Mouse (Mus musculus): Measurements from ENCODE around the gene Osbp2. TPM values are rescaled to one million over a fixed set of nuclear protein-coding genes. Genes with fewer than 3 reads are reported as not detected.

The Osbp2 gene
- polyA plus RNA-seq, 1 experiment = 3.3 TPM

DNA sequence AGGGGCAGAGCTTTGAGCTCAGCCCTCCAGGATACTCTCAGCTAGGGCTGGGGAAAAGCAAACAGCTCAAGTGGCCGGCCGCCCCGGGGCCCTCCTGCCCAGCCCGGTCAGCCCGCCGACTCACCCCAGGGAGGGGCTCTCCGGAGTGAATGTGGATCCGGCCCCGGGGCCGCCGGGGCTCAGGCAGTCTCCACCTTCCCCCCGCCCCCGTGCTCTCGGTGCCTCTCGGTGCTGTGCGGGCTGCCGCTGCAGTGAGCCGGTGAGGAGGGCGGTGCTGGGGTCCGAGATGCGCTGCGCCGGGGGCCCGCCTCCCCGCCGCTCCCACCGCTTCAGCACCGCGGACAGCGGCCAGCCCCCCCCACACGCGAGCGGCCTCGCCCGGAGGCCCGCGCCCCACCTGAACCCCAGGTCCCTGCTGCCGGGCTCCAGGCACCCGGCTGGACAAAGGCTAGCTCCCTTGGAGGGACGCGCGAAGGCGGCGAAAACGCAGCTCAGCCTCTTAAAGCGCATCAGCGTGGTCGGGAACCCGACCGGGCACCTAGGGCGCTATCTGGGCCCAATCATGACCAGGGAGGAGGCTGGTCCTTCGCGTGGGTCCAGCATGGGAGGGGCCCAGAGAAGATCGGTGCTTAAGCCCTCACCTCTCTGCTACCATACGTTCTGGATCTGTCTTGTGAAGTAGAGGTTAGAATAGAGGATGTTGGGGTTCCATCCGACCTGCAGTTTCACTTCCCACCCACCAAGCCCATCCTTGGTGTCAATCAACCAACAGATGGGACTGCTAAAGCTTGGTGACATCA lies 89.0 kb downstream of the Osbp2 start:
- 4% methylated on average over 55 of the region's 56 CpGs for WGBS
- no peak for TF ChIP-seq POLR2A (IDR thresholded peaks at IDR 0.05; ENCODE audit: low read depth, low read length)
- no peak for TF ChIP-seq CTCF (conservative IDR thresholded peaks at IDR 0.05; ENCODE audit: insufficient read depth, insufficient read length, low read depth, low read length)

DNA sequence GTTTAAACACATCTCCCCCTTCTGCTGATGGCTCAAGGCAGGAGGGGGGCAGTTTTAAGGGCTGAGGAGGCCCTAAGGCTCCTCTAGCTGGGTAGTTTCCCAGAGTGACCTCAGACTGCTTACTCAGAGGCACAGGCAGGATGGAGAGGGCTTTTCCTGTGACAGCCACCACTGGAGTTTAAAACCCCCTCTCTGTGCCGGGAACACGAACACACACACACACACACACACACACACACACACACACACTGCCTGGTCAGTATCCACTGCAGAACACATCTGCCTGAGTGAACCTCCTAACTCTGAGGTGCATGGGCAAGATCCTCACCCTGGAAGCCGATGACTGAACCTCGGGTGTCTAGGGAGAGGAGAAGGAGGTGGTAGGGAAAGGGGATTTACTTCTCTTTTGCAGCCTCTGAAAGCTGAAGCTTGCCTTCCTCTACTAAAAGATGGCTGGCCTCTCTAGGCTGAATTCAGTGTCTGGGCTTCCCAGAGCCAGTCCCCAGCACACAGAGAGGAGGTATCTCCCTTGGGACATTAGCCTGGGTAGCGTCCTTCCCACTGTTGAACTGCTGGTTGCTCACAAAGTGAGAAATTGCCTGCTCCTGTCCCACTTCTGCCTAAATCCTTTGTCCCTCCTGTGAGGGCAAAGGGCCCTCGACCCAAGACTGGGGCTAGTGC lies 89.8 kb downstream of the Osbp2 start:
- TF ChIP-seq POLR2A (IDR thresholded peaks at IDR 0.05; ENCODE audit: low read depth, low read length) (no peak), CTCF (conservative IDR thresholded peaks at IDR 0.05; ENCODE audit: insufficient read depth, insufficient read length, low read depth, low read length) (no peak)
- Histone ChIP-seq H3K27ac (ENCODE audit: insufficient read depth, low read depth, low read length) (no peak overlapping the region), H3K4me1 (ENCODE audit: control insufficient read depth, insufficient read depth, low read length) (no peaks in the 10 kb centered on the region), H3K27me3 (replicated peaks; ENCODE audit: control insufficient read depth, insufficient read depth, low read length) (no peaks in the 10 kb centered on the region; the same call in 1 of the 2 replicates), H3K4me3 (ENCODE audit: insufficient read depth, low read depth, low read length) (no peak overlapping the region), H3K36me3 (ENCODE audit: control insufficient read depth, insufficient read depth, low read length) (no peaks in the 10 kb centered on the region)
- DNase-seq = no peak
- WGBS = 35% methylated on average over 6 of the region's 6 CpGs

More for the DNA sequence above, 89.0 kb downstream of the Osbp2 start:
- H3K36me3 ChIP-seq (ENCODE audit: control insufficient read depth, insufficient read depth, low read length) = no peaks in the 10 kb centered on the region
- no peak for DNase-seq
- H3K27me3 ChIP-seq (replicated peaks; ENCODE audit: control insufficient read depth, insufficient read depth, low read length) = no peaks in the 10 kb centered on the region; the same call in 1 of the 2 replicates
- no peak overlapping the region for H3K27ac ChIP-seq (ENCODE audit: insufficient read depth, low read depth, low read length)
- no peak overlapping the region for H3K4me3 ChIP-seq (ENCODE audit: insufficient read depth, low read depth, low read length)
- H3K4me1 ChIP-seq (ENCODE audit: control insufficient read depth, insufficient read depth, low read length) = no peaks in the 10 kb centered on the region

DNA sequence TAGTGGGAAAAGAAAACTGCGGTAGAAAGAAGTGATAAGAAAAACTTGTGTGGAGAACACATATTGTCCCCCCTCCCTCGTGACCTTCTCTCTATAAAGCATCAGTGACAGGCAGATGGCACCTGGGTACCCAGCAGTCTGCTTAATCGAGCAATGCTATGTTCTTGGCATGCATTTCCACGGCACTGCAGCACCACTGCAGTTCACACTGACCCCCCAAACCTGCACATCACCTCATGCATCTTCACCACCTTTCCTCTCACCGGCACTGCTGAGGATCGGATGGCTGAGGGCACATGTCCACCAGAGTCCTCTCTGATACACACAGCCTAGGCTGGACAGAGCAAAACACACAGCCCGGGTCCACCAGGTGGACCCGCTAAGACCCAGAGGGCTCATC lies 90.6 kb downstream of the Osbp2 start:
- no peak overlapping the region for H3K27ac ChIP-seq (ENCODE audit: insufficient read depth, low read depth, low read length)
- no peaks in the 10 kb centered on the region; the same call in 1 of the 2 replicates for H3K27me3 ChIP-seq (replicated peaks; ENCODE audit: control insufficient read depth, insufficient read depth, low read length)
- DNase-seq = no peak
- no peak overlapping the region for H3K4me3 ChIP-seq (ENCODE audit: insufficient read depth, low read depth, low read length)
- no peaks in the 10 kb centered on the region for H3K36me3 ChIP-seq (ENCODE audit: control insufficient read depth, insufficient read depth, low read length)
- 83% methylated on average over 8 of the region's 8 CpGs for WGBS
- no peaks in the 10 kb centered on the region for H3K4me1 ChIP-seq (ENCODE audit: control insufficient read depth, insufficient read depth, low read length)
- TF ChIP-seq CTCF (conservative IDR thresholded peaks at IDR 0.05; ENCODE audit: insufficient read depth, insufficient read length, low read depth, low read length) = no peak
- TF ChIP-seq POLR2A (IDR thresholded peaks at IDR 0.05; ENCODE audit: low read depth, low read length) = no peak

DNA sequence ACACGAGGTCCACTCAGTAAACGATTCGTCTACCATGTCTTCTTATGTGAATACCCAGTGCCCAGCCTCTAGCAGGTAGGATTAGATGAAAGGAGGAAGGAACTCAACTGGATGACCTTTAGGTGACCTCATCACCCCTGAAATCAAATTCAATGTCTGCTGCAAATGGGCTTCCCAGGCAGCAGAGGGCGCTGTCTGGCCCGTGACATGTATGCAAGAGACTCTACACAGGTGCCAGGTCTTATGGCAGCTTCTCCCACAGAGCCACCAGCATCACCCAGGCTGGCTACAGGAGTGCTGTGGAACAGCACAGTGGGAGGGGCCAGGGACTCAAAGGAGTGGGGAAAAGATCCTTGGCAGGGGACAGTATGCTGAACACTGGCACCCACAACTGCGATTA lies 92.4 kb downstream of the Osbp2 start:
- DNase-seq = no peak
- no peak overlapping the region for H3K27ac ChIP-seq (ENCODE audit: insufficient read depth, low read depth, low read length)
- WGBS = 50% methylated on average over 6 of the region's 6 CpGs
- no peaks in the 10 kb centered on the region for H3K36me3 ChIP-seq (ENCODE audit: control insufficient read depth, insufficient read depth, low read length)
- H3K27me3 ChIP-seq (replicated peaks; ENCODE audit: control insufficient read depth, insufficient read depth, low read length) = no peaks in the 10 kb centered on the region; the same call in 1 of the 2 replicates
- no peak overlapping the region for H3K4me3 ChIP-seq (ENCODE audit: insufficient read depth, low read depth, low read length)
- H3K4me1 ChIP-seq (ENCODE audit: control insufficient read depth, insufficient read depth, low read length) = no peaks in the 10 kb centered on the region
- TF ChIP-seq CTCF (conservative IDR thresholded peaks at IDR 0.05; ENCODE audit: insufficient read depth, insufficient read length, low read depth, low read length) (peak; percentile 46), POLR2A (IDR thresholded peaks at IDR 0.05; ENCODE audit: low read depth, low read length) (no peak)

- no peaks in the 10 kb centered on the region for H3K36me3 ChIP-seq (ENCODE audit: control insufficient read depth, insufficient read depth, low read length)
- WGBS = 84% methylated on average over 5 of the region's 5 CpGs
- H3K4me1 ChIP-seq (ENCODE audit: control insufficient read depth, insufficient read depth, low read length) = no peaks in the 10 kb centered on the region
- H3K27me3 ChIP-seq (replicated peaks; ENCODE audit: control insufficient read depth, insufficient read depth, low read length) = no peaks in the 10 kb centered on the region
- no peak for TF ChIP-seq POLR2A (IDR thresholded peaks at IDR 0.05; ENCODE audit: low read depth, low read length)
- TF ChIP-seq CTCF (conservative IDR thresholded peaks at IDR 0.05; ENCODE audit: insufficient read depth, insufficient read length, low read depth, low read length) = no peak
- no peak overlapping the region for H3K27ac ChIP-seq (ENCODE audit: insufficient read depth, low read depth, low read length)
- no peak for DNase-seq
- H3K4me3 ChIP-seq (ENCODE audit: insufficient read depth, low read depth, low read length) = no peak overlapping the region
These were observed 95.9 kb downstream of the Osbp2 start for GRCm38 (mm10) chr11:3767830-3768229.

- no peak for DNase-seq
- no peak overlapping the region for H3K27ac ChIP-seq (ENCODE audit: insufficient read depth, low read depth, low read length)
- no peaks in the 10 kb centered on the region for H3K27me3 ChIP-seq (replicated peaks; ENCODE audit: control insufficient read depth, insufficient read depth, low read length)
- WGBS = 86% methylated on average over 8 of the region's 8 CpGs
- no peaks in the 10 kb centered on the region for H3K36me3 ChIP-seq (ENCODE audit: control insufficient read depth, insufficient read depth, low read length)
- TF ChIP-seq POLR2A (IDR thresholded peaks at IDR 0.05; ENCODE audit: low read depth, low read length) (no peak), CTCF (conservative IDR thresholded peaks at IDR 0.05; ENCODE audit: insufficient read depth, insufficient read length, low read depth, low read length) (no peak)
- H3K4me1 ChIP-seq (ENCODE audit: control insufficient read depth, insufficient read depth, low read length) = no peaks in the 10 kb centered on the region
- no peak overlapping the region for H3K4me3 ChIP-seq (ENCODE audit: insufficient read depth, low read depth, low read length)
These were observed 96.7 kb downstream of the Osbp2 start for GRCm38 (mm10) chr11:3766964-3767363.

DNA sequence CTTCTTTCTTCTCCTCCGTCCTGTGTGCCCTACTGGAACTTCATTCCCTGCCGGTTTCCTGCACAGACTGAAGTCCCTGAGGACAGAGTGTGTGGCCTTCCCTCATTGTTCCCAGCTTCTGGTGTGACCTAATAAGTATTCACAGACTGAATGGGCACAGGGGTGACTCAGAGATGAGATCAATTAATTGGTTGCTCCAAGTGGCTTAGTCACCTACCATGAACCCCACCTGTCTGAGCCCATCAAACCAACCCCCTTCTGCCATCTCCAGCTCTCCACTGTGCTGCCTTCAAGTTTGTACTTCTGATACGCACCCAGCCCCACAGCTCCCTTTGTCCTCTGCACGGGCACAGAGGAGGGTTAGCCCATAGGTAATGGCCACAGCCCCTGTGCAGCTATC lies 99.4 kb downstream of the Osbp2 start:
- Histone ChIP-seq H3K27ac (ENCODE audit: insufficient read depth, low read depth, low read length) (no peak overlapping the region), H3K36me3 (ENCODE audit: control insufficient read depth, insufficient read depth, low read length) (no peaks in the 10 kb centered on the region), H3K27me3 (replicated peaks; ENCODE audit: control insufficient read depth, insufficient read depth, low read length) (no peaks in the 10 kb centered on the region), H3K4me1 (ENCODE audit: control insufficient read depth, insufficient read depth, low read length) (no peaks in the 10 kb centered on the region), H3K4me3 (ENCODE audit: insufficient read depth, low read depth, low read length) (no peak overlapping the region)
- TF ChIP-seq CTCF (conservative IDR thresholded peaks at IDR 0.05; ENCODE audit: insufficient read depth, insufficient read length, low read depth, low read length) = no peak
- TF ChIP-seq POLR2A (IDR thresholded peaks at IDR 0.05; ENCODE audit: low read depth, low read length) = no peak
- no peak for DNase-seq
- 77% methylated on average over 4 of the region's 4 CpGs for WGBS
